Mouse (Mus musculus): ENCODE results near the gene Nampt.

Nampt gene

GRCm38 (mm10) chr12:32819416-32819815, at the start of gene Nampt:
TSS of gene Nampt (plus strand) at chr12:32819545.
- DNase-seq, result no peak

- no peak for DNase-seq
Measured at GRCm38 (mm10) chr12:32770766-32771165, 48.6 kb upstream of the Nampt start.

DNA sequence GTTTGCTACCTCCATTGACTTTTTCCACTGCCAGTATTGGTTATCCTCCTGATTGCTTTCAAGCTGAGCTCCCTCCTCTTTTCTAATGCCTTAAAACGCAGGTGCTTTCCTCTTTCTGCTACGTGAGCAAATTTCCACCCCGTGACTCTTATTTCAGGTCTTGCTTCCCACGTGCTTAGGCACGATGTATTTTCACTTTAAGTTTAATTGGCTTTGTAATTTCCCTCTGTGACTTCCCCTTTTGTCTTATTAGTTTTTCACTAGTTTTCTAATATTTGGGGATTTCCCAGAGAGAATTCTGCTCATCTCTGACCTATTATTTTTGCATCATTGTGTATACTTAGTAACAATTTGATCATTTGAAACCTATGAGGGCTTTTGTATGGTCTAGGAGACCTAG, 44.8 kb upstream of the Nampt start:
- no peak for DNase-seq

- DNase-seq, result no peak
Measured at GRCm38 (mm10) chr12:32789092-32789491, 30.3 kb upstream of the Nampt start.

DNA sequence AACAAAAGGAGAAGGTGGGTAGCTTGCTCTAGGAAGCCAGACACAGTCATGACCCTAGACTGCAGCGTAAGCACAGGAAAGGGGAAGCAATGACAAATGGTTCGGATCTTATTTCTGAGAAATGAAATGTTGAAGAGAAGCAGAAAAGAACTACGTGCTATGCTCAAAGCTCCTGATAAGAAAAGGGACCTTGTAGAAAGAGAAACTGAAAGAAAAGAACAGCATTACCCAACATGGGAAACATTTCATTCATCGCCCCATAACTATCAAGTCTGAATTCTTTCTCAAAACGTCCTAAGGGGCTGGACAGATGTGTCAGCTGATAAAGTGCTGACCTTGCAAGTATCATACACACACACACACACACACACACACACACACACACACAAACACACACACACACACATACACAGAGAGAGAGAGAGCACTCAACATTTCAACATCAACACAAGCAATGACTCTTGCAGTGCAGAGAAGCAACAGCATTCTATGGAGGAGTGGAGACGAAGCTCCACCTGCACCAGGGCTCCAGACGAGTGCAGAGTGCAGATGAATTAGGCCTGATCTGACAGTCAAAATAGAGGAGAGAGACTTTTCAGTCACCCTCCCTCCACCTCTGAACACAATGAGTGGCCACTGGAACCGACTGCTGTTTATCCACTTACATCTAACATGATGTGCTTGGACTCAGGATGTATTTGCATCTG, 23.4 kb upstream of the Nampt start:
- DNase-seq, result no peak

DNA sequence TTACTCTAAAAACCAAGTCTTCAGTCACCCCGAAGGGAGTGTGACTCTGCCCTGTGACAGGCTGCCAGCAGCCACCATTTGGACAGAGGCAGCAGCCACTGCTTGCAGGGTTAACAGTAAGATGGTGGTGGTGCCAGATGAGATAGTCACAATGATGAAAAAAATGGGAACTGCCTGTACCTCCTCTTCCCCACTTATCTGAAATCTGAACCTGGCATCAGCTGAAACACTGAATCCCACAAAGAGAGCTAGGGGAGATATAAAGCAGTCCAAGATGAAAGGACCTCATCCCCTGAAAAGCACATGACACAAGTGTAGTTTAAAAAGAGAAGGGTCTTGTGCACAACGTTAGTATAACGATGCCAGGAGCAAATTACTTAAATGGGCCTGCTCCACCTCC, 21.9 kb upstream of the Nampt start:
- DNase-seq, result no peak

DNA sequence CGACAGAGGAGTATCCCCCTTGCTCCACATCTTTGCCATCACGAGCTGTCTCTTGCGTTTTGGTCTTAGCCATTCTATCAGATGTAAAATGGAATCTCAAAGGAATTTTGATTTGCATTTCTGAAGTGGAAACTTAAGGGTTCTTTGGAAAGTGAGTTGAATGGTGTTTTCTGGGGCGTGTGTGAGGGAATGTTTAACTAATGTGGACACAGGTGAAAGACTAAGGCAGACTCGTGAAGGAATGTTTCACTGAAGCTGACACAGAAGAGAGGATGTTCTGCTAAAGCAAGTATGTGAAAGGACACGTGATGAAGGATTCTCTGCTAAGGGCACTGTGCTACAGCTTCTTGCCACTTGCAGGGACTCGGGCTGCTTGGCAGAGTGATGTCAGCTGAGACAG, 18.3 kb upstream of the Nampt start:
- DNase-seq, result no peak

- no peak for DNase-seq
Measured at GRCm38 (mm10) chr12:32805559-32805958, 13.8 kb upstream of the Nampt start.

DNA sequence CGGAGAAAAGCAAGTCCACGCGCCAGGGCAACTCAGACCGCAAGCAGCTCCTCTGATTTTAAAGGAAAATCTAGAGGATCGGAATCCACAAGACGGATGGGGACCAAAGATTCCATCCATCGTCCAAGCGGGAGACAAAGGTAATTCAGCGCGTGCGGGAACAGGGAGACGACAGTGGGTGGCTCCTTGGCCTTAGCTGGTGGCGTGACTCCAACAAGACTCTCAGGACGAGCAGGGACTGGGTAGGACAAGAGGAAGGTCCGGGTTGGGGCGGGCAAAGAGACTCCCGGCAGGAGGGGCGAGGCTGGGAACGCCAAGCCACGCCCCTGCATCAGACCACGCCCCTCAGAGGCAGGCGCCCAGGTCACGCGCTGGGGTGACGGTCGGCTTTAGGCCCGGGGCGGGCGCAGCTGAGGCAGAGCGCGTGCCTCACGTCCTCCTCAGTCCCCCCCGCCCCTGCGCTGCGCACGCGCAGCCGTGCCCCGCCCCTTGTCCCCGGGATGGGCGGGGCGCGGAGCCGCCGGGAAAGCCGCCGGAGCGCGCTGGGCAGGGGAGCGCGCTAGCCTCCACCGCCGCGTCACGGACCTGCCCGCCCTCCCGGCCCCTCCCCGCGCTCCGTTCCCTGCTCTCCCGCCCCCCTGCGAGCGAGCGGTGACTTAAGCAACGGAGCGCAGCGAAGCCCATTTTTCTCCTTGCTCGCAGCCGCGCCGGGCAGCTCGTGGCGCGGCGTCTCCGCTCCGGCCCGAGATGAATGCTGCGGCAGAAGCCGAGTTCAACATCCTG, 669 bp downstream of the Nampt start:
- peak; percentile 95 for DNase-seq

DNA sequence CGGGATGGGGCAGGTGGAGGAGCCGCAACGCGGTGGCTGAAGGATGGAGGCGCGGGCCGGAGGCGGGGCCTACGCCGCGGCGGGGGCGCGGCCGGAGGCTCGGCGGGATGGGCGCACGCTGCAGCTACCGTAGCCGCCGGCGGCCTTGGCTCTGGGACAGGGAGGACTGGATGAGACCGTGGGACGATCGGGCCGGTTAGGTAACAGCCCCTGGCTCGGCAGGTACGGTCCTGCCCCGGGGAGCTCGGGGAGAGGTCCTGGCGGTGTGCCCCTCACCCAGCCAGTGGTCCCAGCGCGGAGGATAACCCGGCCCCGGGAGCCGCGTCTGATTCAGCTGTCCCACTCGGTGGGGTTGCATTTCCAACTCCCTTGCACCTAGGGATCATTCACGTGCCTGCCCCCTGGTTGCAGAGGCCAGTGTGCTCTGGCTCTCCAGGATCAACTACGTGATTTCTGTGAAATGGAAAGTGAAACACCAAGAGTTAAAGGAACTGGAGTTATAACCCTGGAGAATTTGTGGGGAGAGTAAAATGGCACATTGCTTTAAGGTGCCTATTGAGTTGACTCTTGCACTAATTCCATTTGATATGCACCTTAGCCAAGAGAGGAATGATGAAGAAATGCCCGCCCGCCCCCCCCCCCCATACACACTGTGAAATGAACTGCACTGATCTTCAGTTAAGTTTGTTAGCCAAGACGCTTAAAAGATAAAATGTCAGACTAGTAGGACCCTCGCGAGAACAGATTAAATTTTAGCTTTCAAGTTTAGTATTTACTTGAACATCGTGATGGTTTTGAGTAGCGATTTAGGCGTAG, 1.6 kb downstream of the Nampt start:
- DNase-seq, result peak; percentile 65

GRCm38 (mm10) chr12:32821504-32822011, 2.2 kb downstream of the Nampt start:
- no peak for DNase-seq

- DNase-seq, result no peak
Measured at GRCm38 (mm10) chr12:32822066-32822465, 2.7 kb downstream of the Nampt start.

- DNase-seq, result no peak
Measured at GRCm38 (mm10) chr12:32824586-32824985, 5.2 kb downstream of the Nampt start.

- peak; percentile 64 for DNase-seq
Measured at GRCm38 (mm10) chr12:32826971-32827370, 7.6 kb downstream of the Nampt start.

- no peak for DNase-seq
Measured at GRCm38 (mm10) chr12:32828137-32828760, 8.9 kb downstream of the Nampt start.

DNA sequence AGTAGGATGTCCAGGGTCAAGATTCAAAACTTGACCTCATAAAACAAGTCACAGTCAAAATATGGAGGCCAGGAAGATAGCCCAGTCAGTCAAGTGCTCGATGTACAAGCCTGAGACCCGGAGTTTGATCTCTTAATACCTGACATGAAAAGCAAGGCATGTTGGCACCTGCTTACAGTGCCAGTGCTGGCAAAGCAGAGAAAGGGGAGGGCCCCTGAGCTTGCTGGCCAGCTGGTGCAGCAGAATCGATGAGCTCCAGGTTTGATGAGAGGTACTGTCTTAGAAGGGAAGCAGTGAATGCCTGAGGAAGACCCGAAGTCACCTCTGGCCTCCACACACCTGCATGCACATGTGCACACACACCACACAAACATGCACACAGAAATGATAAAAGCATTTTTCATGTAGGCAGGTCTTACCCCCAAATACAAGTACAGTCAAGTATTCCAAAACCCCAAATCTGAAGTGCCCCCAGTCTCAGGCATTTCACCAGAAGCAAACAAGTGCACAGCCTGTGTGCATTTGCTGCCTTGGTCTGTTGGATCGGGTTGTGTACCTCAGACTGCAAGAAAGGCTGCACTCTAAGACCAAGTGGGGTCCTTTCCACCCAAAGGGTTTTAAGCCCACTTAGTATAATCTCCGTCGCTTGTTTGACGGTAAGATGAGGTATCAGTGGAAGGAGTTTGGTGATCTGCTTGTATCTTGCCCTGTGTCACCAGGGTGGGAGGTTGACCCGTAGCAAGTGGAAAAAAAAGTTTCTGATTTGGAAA, 10.2 kb downstream of the Nampt start:
- no peak for DNase-seq

- no peak for DNase-seq
Measured at GRCm38 (mm10) chr12:32832076-32832475, 12.7 kb downstream of the Nampt start.

- DNase-seq, result no peak
Measured at GRCm38 (mm10) chr12:32834781-32835180, 15.4 kb downstream of the Nampt start.

GRCm38 (mm10) chr12:32835235-32835634, 15.9 kb downstream of the Nampt start:
- DNase-seq, result no peak

GRCm38 (mm10) chr12:32838406-32838805, 19.1 kb downstream of the Nampt start:
- no peak for DNase-seq

DNA sequence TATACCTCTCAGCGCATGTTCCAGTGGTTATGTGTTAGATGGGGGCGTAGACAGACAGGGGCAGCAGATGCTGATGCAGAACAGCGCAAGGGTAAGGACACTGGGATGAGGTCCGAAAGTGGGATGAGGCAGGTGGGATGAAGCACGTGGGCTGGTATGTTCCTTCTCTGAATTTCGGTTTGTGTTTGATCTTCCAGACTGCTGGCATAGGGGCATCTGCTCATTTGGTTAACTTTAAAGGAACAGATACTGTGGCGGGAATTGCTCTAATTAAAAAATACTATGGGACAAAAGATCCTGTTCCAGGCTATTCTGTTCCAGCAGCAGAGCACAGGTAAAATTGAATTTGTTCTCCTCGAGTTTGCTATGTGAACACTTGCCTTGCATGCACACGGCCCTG, 19.6 kb downstream of the Nampt start:
- no peak for DNase-seq

DNA sequence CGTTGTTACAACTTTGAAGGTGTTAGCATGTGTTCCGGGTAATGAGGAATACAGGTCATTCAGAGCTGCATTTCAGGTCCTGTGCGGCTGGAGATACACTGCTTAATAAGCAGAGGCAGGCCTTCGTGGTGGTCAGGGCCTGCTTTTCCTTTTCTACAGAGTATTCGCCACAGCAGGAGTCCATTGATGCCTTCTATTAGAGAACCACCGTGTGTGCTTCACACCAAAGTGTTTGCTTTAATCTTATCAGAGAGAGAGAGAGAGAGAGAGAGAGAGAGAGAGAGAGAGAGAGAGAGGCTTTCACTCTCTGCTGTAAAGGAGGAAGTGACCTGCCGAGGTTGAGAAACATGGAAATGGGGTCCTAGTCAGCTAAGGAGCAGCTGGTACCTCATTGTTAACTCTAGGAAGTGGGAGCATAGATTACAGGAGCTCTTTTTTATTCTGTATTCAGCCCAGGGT, 22.1 kb downstream of the Nampt start:
- DNase-seq, result no peak

All from right cerebral cortex, postnatal 14 days (tissue).